Mouse (Mus musculus) lung, adult 2 months (tissue): ENCODE measurements at regions not wholly inside any gene's neighbourhood (a gene's known extent, or its start where the extent isn't known, plus 50 kb on each side); places are given as distances from the start of the nearest gene placed in this dataset.

ENCODE experiments used
- CTCF ChIP-seq: fragments of 200-500 bp; IDR thresholded peaks from 2 replicates; pipeline ENCODE4 v1.5.1; 2011; ENCODE audit warnings: mild to moderate bottlenecking, low read length, control low read depth; ENCODE audit not compliant: insufficient read depth
- POLR2A ChIP-seq: fragments of 200-500 bp; IDR thresholded peaks from 2 replicates; pipeline ENCODE4 v1.6.1; 2011; ENCODE audit warnings: low read depth, mild to moderate bottlenecking, control low read depth, low read length, borderline replicate concordance; ENCODE audit errors: extremely low read depth

DNA sequence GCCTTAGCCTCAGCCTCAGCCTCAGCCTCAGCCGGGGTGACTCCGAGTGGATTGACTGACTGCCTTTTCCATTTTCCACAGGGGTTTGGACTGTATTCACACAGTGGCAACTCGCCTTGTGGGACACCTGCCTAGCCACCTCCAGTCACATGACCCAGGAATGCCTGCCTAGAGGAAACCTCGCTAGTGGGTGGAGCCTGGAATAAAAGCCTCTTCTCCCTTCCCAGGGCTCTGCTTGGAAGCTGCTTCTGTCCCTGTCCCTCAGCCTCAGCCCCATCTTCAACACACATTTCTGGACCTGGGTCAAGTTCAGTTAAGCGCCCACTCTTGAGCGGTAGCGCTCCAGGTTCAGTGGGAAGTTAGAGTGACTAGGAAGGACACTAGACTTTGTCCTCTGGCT lies 68.0 kb upstream of the Prdm11 start:
- TF ChIP-seq CTCF (no peak), POLR2A (no peak)
